Mouse (Mus musculus) G1E (cell line): Measurements from ENCODE around the gene Lfng. TPM values are rescaled to one million over a fixed set of nuclear protein-coding genes. Genes with fewer than 3 reads are reported as not detected.

Experiments
- ATAC-seq: 2 replicates; pipeline ENCODE4 v1.8.0; 2016; ENCODE audit warnings: mild to moderate bottlenecking; ENCODE audit not compliant: insufficient number of reproducible peaks, poor library complexity, low FRiP score, severe bottlenecking; ENCODE audit errors: extremely low read depth
- DNase-seq: peaks from one replicate; pipeline ENCODE4 v3.0.0; 2012; ENCODE audit warnings: low spot score
- H3K27me3 ChIP-seq: 2 replicates; pipeline ENCODE4 v1.6.1; 2012; ENCODE audit warnings: mild to moderate bottlenecking, low read length, inconsistent platforms; ENCODE audit not compliant: insufficient read depth
- H3K36me3 ChIP-seq: replicated peaks from 2 replicates; pipeline ENCODE3; 2012; ENCODE audit warnings: mild to moderate bottlenecking, inconsistent platforms
- H3K4me1 ChIP-seq: 2 replicates; pipeline ENCODE4 v1.6.1; 2012; ENCODE audit warnings: low read depth, low read length, inconsistent platforms, mixed read lengths; ENCODE audit not compliant: insufficient read depth
- H3K4me3 ChIP-seq: 2 replicates; pipeline ENCODE4 v1.5.1; 2012; ENCODE audit warnings: low read depth, mild to moderate bottlenecking, inconsistent platforms, low read length, moderate library complexity, mixed read lengths
- H3K9me3 ChIP-seq: replicated peaks from 2 replicates; pipeline ENCODE4 v1.6.1; 2012; ENCODE audit warnings: inconsistent platforms
- CTCF ChIP-seq: IDR thresholded peaks from 2 replicates; pipeline ENCODE4 v1.5.1; 2012; ENCODE audit warnings: low read depth, low read length, inconsistent platforms, mixed read lengths
- GATA1 ChIP-seq: IDR thresholded peaks from 2 replicates; pipeline ENCODE4 v1.6.1; 2012; ENCODE audit warnings: borderline replicate concordance, low read length, inconsistent platforms, mixed read lengths
- GATA2 ChIP-seq: IDR thresholded peaks from 2 replicates; pipeline ENCODE4 v1.6.1; 2012; ENCODE audit warnings: low read depth, low read length, inconsistent platforms, borderline replicate concordance
- POLR2AphosphoS5 ChIP-seq: IDR thresholded peaks from 2 replicates; pipeline ENCODE4 v1.6.1; 2012; ENCODE audit warnings: low read depth, low read length, inconsistent platforms; ENCODE audit not compliant: insufficient replicate concordance
- TAL1 ChIP-seq: conservative IDR thresholded peaks from 2 replicates; pipeline ENCODE4 v1.6.1; 2012; ENCODE audit warnings: low read depth, low read length, inconsistent platforms, mixed read lengths
- polyA plus RNA-seq: library from polyadenylated mRNA; stranded (reverse); fragments of >175 nt; gene quantifications from 2 replicates; pipeline ENCODE4 v1.2.3, GENCODE M21; 2012
- total RNA-seq, 2 experiments: library from RNA; stranded (forward) in 1 of 2; stranded (reverse) in 1 of 2; fragments of 200-1000 nt in 1 of 2; fragments of >200 nt in 1 of 2; fragmentation: Nextera tagmentation in 1 of 2; gene quantifications; 2 replicates each; pipeline ENCODE4 v1.2.3; 2014 to 2017

Lfng gene
- total and polyA plus RNA-seq, 3 experiments, result 4.3 to 15.2 (median 12.0) TPM

DNA sequence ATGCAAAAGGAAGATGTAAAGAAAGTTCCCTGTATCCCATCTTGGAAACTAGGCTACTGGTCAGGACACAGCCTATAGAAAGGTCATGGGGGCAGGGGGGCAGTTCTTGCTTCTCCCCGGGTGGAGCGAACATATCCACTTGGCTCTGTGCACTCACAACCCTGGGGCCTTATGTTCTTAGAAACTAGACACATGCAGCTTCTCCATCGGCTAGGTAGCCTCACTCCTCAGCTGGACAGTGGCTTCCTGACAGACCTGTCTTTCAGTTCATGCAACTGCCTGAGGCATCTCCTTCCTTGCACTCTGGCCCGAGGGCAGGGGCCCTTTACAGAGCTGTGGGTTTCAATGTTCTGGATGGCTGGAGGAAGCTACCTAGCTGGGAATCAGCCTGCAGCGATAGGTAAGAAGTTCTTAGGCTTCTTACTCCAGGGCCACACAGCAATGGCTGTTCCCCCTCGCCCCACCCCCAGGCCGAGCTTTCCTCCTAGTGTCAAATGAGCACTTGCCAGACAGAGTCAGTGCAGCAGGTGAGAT is 42.8 kb downstream of the Lfng start:
- peaks cover 12% of the 10 kb centered on the region for H3K36me3 ChIP-seq
- DNase-seq, result no peak
- peaks cover 54% of the 10 kb centered on the region for H3K27me3 ChIP-seq
- ATAC-seq, result no peak
- no peaks in the 10 kb centered on the region for H3K9me3 ChIP-seq
- peaks cover 48% of the 10 kb centered on the region for H3K4me1 ChIP-seq
- TF ChIP-seq TAL1 (no peak), GATA1 (no peak), POLR2AphosphoS5 (no peak), GATA2 (no peak), CTCF (no peak)
- H3K4me3 ChIP-seq, result no peak overlapping the region

GRCm38 (mm10) chr5:140651231-140651630 is 44.1 kb downstream of the Lfng start:
- H3K4me1 ChIP-seq, result peaks cover 35% of the 10 kb centered on the region

DNA sequence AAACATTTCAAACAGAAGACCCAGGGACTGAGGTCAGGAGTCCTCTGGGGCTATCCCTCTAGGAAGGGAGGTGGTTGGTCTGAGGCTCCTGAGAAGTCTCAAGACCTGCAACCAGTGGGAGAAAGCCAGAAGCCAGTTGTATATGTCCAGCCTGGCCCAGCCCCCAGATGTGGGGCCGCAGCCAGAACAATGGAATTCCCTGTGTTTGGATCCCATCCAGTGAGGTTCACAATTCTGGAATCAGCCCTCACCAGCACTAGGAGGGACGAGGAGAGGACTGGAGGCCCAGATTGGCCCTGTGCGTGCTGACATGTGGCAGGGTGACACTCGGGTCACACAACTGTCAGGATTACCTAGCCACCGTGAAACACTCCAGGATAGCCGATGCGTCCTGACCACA is 45.5 kb downstream of the Lfng start:
- Histone ChIP-seq H3K27me3 (peaks cover 50% of the 10 kb centered on the region), H3K4me1 (peaks cover 22% of the 10 kb centered on the region), H3K4me3 (no peak overlapping the region), H3K36me3 (no peaks in the 10 kb centered on the region), H3K9me3 (no peaks in the 10 kb centered on the region)
- DNase-seq (no peak), ATAC-seq (no peak)
- TF ChIP-seq POLR2AphosphoS5, result no peak
- no peak for TF ChIP-seq TAL1
- TF ChIP-seq GATA2, result no peak
- TF ChIP-seq GATA1, result no peak
- no peak for TF ChIP-seq CTCF

More at GRCm38 (mm10) chr5:140651231-140651630, 44.1 kb downstream of the Lfng start:
- no peak for TF ChIP-seq GATA2
- TF ChIP-seq TAL1, result no peak
- TF ChIP-seq CTCF, result no peak
- no peak for TF ChIP-seq POLR2AphosphoS5
- no peak for TF ChIP-seq GATA1
- DNase-seq, result no peak
- Histone ChIP-seq H3K9me3 (no peaks in the 10 kb centered on the region), H3K36me3 (peaks cover 9% of the 10 kb centered on the region), H3K4me3 (no peak overlapping the region), H3K27me3 (peaks cover 60% of the 10 kb centered on the region)
- ATAC-seq, result no peak

DNA sequence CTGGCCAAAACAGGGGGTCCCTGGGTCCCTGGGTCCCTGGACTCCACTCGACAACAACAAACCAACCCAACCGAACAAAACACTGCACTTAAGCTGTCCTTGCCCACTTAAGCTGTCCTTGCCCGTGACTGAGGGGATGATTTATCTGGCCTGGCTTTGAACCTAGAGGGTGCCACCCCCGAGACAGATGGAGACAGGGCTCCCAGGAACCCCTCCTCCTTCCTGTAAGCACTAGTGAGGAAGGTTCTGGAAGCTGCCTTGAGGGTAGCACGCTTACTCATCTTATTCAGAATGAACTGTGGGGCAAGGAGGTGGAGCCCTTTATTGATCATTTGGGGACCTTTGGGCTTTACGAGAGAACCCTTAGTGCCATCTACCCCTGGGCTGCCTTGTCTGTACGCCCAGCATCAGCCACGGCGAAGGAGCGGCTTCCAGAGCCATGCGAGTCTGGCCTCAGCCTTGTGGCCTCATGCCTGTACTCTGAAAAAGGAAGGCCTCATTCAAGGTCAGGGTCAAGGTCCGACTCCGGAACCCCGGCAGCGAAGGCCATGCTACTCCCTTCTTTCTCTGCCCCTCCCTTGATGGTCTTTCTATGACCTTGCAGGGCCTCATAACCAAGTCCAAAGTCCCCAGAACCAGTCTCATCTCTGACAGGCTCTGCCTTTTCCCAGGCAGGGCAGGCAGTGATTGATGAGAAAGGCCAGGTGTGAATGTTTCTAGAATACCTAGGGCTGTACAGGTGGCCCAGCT is 47.2 kb downstream of the Lfng start:
- TF ChIP-seq POLR2AphosphoS5 (no peak), CTCF (no peak), GATA1 (no peak), TAL1 (no peak), GATA2 (no peak)
- Histone ChIP-seq H3K4me1 (peaks cover 7% of the 10 kb centered on the region), H3K4me3 (no peak overlapping the region), H3K9me3 (no peaks in the 10 kb centered on the region), H3K27me3 (peaks cover 49% of the 10 kb centered on the region), H3K36me3 (no peaks in the 10 kb centered on the region)
- DNase-seq, result no peak
- ATAC-seq, result no peak

GRCm38 (mm10) chr5:140659607-140660272 is 52.6 kb downstream of the Lfng start:
- H3K4me1 ChIP-seq, result peaks cover 7% of the 10 kb centered on the region
- ATAC-seq, result no peak
- TF ChIP-seq TAL1, result no peak
- no peak for TF ChIP-seq POLR2AphosphoS5
- TF ChIP-seq CTCF, result no peak
- TF ChIP-seq GATA2, result no peak
- TF ChIP-seq GATA1, result no peak
- peaks cover 48% of the 10 kb centered on the region for H3K27me3 ChIP-seq
- no peaks in the 10 kb centered on the region for H3K9me3 ChIP-seq
- H3K4me3 ChIP-seq, result no peak overlapping the region
- no peak for DNase-seq
- H3K36me3 ChIP-seq, result no peaks in the 10 kb centered on the region

DNA sequence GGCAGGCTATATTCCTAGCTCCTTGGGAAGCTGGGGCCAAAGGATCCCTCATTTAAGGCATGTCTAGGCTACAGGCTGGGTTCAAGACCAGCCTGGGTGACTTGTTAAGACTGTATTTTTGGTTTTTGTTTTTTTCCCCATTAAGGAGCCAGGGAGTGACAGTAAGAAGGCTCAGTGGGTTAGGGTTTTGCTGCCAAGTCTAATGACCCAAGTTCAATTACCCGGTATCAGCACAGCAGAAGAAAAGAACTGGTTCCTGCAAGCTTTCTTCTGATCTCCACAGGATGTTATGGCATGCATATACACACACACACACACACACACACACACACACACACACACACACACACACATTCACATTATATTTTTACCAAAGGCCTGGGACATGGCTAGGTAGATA is 53.3 kb downstream of the Lfng start:
- H3K36me3 ChIP-seq, result no peaks in the 10 kb centered on the region
- H3K9me3 ChIP-seq, result no peaks in the 10 kb centered on the region
- ATAC-seq, result no peak
- no peak for DNase-seq
- H3K27me3 ChIP-seq, result peaks cover 52% of the 10 kb centered on the region
- peaks cover 7% of the 10 kb centered on the region for H3K4me1 ChIP-seq
- TF ChIP-seq GATA2 (no peak), POLR2AphosphoS5 (no peak), TAL1 (no peak)
- H3K4me3 ChIP-seq, result no peak overlapping the region
